Mouse (Mus musculus): ENCODE data around the gene Slit3. TPM values are rescaled to one million over a fixed set of nuclear protein-coding genes. Genes with fewer than 3 reads are reported as not detected.

The Slit3 gene
- polyA plus RNA-seq, 1 experiment from 2014 or later: 15.0 TPM

GRCm38 (mm10) chr11:35561760-35562159 lies 440.7 kb downstream of the Slit3 start:
- no peak for DNase-seq (ENCODE audit: low spot score)
- H3K27ac ChIP-seq (replicated peaks): no peak overlapping the region
- no peak overlapping the region for H3K4me3 ChIP-seq
- H3K9me3 ChIP-seq (replicated peaks): no peaks in the 10 kb centered on the region
- H3K27me3 ChIP-seq (ENCODE audit: low read depth, poor library complexity, severe bottlenecking): peaks cover 69% of the 10 kb centered on the region
- WGBS: 89% methylated on average over 9 of the region's 9 CpGs
- H3K4me1 ChIP-seq: peaks cover 40% of the 10 kb centered on the region
- H3K36me3 ChIP-seq: peaks cover 8% of the 10 kb centered on the region; the same call in 1 of the 2 replicates

- Histone ChIP-seq H3K36me3 (peaks cover 8% of the 10 kb centered on the region; the same call in 1 of the 2 replicates), H3K4me3 (no peak overlapping the region), H3K4me1 (peaks cover 20% of the 10 kb centered on the region), H3K9me3 (replicated peaks) (no peaks in the 10 kb centered on the region), H3K27ac (replicated peaks) (no peak overlapping the region), H3K27me3 (ENCODE audit: low read depth, poor library complexity, severe bottlenecking) (peaks cover 77% of the 10 kb centered on the region)
- no peak for DNase-seq (ENCODE audit: low spot score)
- 87% methylated on average over 6 of the region's 6 CpGs for WGBS
Measured at GRCm38 (mm10) chr11:35565322-35565721, 444.3 kb downstream of the Slit3 start.

- Histone ChIP-seq H3K36me3 (peaks cover 21% of the 10 kb centered on the region), H3K4me1 (peaks cover 11% of the 10 kb centered on the region), H3K9me3 (replicated peaks) (no peaks in the 10 kb centered on the region), H3K27me3 (ENCODE audit: low read depth, poor library complexity, severe bottlenecking) (peaks cover 85% of the 10 kb centered on the region), H3K4me3 (no peak overlapping the region), H3K27ac (replicated peaks) (no peak overlapping the region)
- no peak for DNase-seq (ENCODE audit: low spot score)
- 47% methylated on average over 3 of the region's 3 CpGs for WGBS
Measured at GRCm38 (mm10) chr11:35566686-35567085, 445.7 kb downstream of the Slit3 start.

- Histone ChIP-seq H3K4me3 (no peak overlapping the region), H3K9me3 (replicated peaks) (no peaks in the 10 kb centered on the region), H3K27ac (replicated peaks) (no peak overlapping the region), H3K27me3 (ENCODE audit: low read depth, poor library complexity, severe bottlenecking) (peaks cover 82% of the 10 kb centered on the region), H3K36me3 (peaks cover 21% of the 10 kb centered on the region), H3K4me1 (peaks cover 18% of the 10 kb centered on the region)
- DNase-seq (ENCODE audit: low spot score): no peak
- WGBS: 81% methylated on average over 6 of the region's 6 CpGs
Measured at GRCm38 (mm10) chr11:35569126-35569916, 448.3 kb downstream of the Slit3 start.

GRCm38 (mm10) chr11:35569957-35570356 lies 448.9 kb downstream of the Slit3 start:
- Histone ChIP-seq H3K4me3 (no peak overlapping the region), H3K27ac (replicated peaks) (no peak overlapping the region), H3K9me3 (replicated peaks) (no peaks in the 10 kb centered on the region), H3K4me1 (peaks cover 18% of the 10 kb centered on the region), H3K27me3 (ENCODE audit: low read depth, poor library complexity, severe bottlenecking) (peaks cover 77% of the 10 kb centered on the region), H3K36me3 (peaks cover 20% of the 10 kb centered on the region)
- WGBS: 84% methylated on average over 11 of the region's 11 CpGs
- DNase-seq (ENCODE audit: low spot score): no peak

GRCm38 (mm10) chr11:35571910-35572309 lies 450.9 kb downstream of the Slit3 start:
- peaks cover 81% of the 10 kb centered on the region for H3K27me3 ChIP-seq (ENCODE audit: low read depth, poor library complexity, severe bottlenecking)
- no peak overlapping the region for H3K4me3 ChIP-seq
- no peaks in the 10 kb centered on the region for H3K9me3 ChIP-seq (replicated peaks)
- peaks cover 20% of the 10 kb centered on the region for H3K36me3 ChIP-seq
- H3K27ac ChIP-seq (replicated peaks): no peak overlapping the region
- H3K4me1 ChIP-seq: peaks cover 16% of the 10 kb centered on the region
- WGBS: 86% methylated on average over 3 of the region's 3 CpGs
- no peak for DNase-seq (ENCODE audit: low spot score)

- WGBS: 91% methylated on average over 10 of the region's 10 CpGs
- Histone ChIP-seq H3K36me3 (peaks cover 39% of the 10 kb centered on the region), H3K4me1 (peaks cover 6% of the 10 kb centered on the region; the same call in 1 of the 2 replicates), H3K9me3 (replicated peaks) (no peaks in the 10 kb centered on the region), H3K4me3 (no peak overlapping the region), H3K27me3 (ENCODE audit: low read depth, poor library complexity, severe bottlenecking) (peaks cover 29% of the 10 kb centered on the region; the same call in 1 of the 2 replicates), H3K27ac (replicated peaks) (no peak overlapping the region)
- no peak for DNase-seq (ENCODE audit: low spot score)
Measured at GRCm38 (mm10) chr11:35578796-35579195, 457.8 kb downstream of the Slit3 start.

- Histone ChIP-seq H3K27me3 (ENCODE audit: low read depth, poor library complexity, severe bottlenecking) (peaks cover 20% of the 10 kb centered on the region; the same call in 1 of the 2 replicates), H3K4me3 (no peak overlapping the region), H3K27ac (replicated peaks) (no peak overlapping the region), H3K4me1 (peaks cover 13% of the 10 kb centered on the region; the same call in 1 of the 2 replicates), H3K9me3 (replicated peaks) (no peaks in the 10 kb centered on the region), H3K36me3 (peaks cover 37% of the 10 kb centered on the region)
- 89% methylated on average over 5 of the region's 5 CpGs for WGBS
- DNase-seq (ENCODE audit: low spot score): no peak
Measured at GRCm38 (mm10) chr11:35582591-35582990, 461.6 kb downstream of the Slit3 start.

- Histone ChIP-seq H3K27me3 (ENCODE audit: low read depth, poor library complexity, severe bottlenecking) (peaks cover 29% of the 10 kb centered on the region), H3K27ac (replicated peaks) (no peak overlapping the region), H3K9me3 (replicated peaks) (no peaks in the 10 kb centered on the region), H3K36me3 (peaks cover 43% of the 10 kb centered on the region), H3K4me3 (no peak overlapping the region), H3K4me1 (peaks cover 13% of the 10 kb centered on the region; the same call in 1 of the 2 replicates)
- WGBS: 94% methylated on average over 7 of the region's 7 CpGs
- no peak for DNase-seq (ENCODE audit: low spot score)
Measured at GRCm38 (mm10) chr11:35583633-35584032, 462.6 kb downstream of the Slit3 start.

GRCm38 (mm10) chr11:35587174-35587959 lies 466.3 kb downstream of the Slit3 start:
- H3K36me3 ChIP-seq: peaks cover 36% of the 10 kb centered on the region
- WGBS: 81% methylated on average over 13 of the region's 13 CpGs
- no peaks in the 10 kb centered on the region for H3K9me3 ChIP-seq (replicated peaks)
- DNase-seq (ENCODE audit: low spot score): no peak
- H3K4me1 ChIP-seq: peaks cover 13% of the 10 kb centered on the region; the same call in 1 of the 2 replicates
- H3K4me3 ChIP-seq: no peak overlapping the region
- peaks cover 45% of the 10 kb centered on the region for H3K27me3 ChIP-seq (ENCODE audit: low read depth, poor library complexity, severe bottlenecking)
- no peak overlapping the region; the same call in 1 of the 2 replicates for H3K27ac ChIP-seq (replicated peaks)

- Histone ChIP-seq H3K27ac (replicated peaks) (no peak overlapping the region), H3K4me3 (no peak overlapping the region), H3K9me3 (replicated peaks) (no peaks in the 10 kb centered on the region), H3K27me3 (ENCODE audit: low read depth, poor library complexity, severe bottlenecking) (peaks cover 63% of the 10 kb centered on the region), H3K4me1 (peaks cover 33% of the 10 kb centered on the region), H3K36me3 (peaks cover 19% of the 10 kb centered on the region)
- WGBS: 83% methylated on average over 7 of the region's 7 CpGs
- DNase-seq (ENCODE audit: low spot score): no peak
Measured at GRCm38 (mm10) chr11:35589892-35590291, 468.9 kb downstream of the Slit3 start.

GRCm38 (mm10) chr11:35593146-35594034 lies 472.4 kb downstream of the Slit3 start:
- H3K4me3 ChIP-seq: no peak overlapping the region
- H3K4me1 ChIP-seq: peaks cover 52% of the 10 kb centered on the region
- 30% methylated on average over 14 of the region's 14 CpGs for WGBS
- peak overlapping the region; percentile 39 for H3K27ac ChIP-seq (replicated peaks)
- peaks cover 17% of the 10 kb centered on the region for H3K36me3 ChIP-seq
- peaks cover 79% of the 10 kb centered on the region for H3K27me3 ChIP-seq (ENCODE audit: low read depth, poor library complexity, severe bottlenecking)
- no peak for DNase-seq (ENCODE audit: low spot score)
- no peaks in the 10 kb centered on the region for H3K9me3 ChIP-seq (replicated peaks)

Data from midbrain, embryonic 10.5 days (tissue).